Mouse (Mus musculus) liver, postnatal 0 days (tissue): ENCODE results near the gene Pde4d.

Experiments used
- CTCF ChIP-seq: sonication (generic); IDR thresholded peaks from 2 replicates; pipeline ENCODE4 v1.5.1; 2016; ENCODE audit warnings: antibody characterized with exemption, low read depth
- EP300 ChIP-seq: IDR thresholded peaks from 2 replicates; pipeline ENCODE4 v1.6.1; 2016; ENCODE audit warnings: antibody characterized with exemption, low read depth, mild to moderate bottlenecking

GRCm38 (mm10) chr13:109407371-109407770 lies 957.6 kb downstream of the Pde4d start:
- TF ChIP-seq CTCF (no peak), EP300 (no peak)
